Mouse (Mus musculus) small intestine, adult 2 months (tissue): ENCODE measurements around the gene Smtnl2. TPM values are rescaled to one million over a fixed set of nuclear protein-coding genes. Genes with fewer than 3 reads are reported as not detected.

Source experiments
- H3K27ac ChIP-seq: fragments of 200-500 bp; 2 replicates; pipeline ENCODE4 v1.5.1; 2012; ENCODE audit warnings: low read depth, low read length, control low read depth, inconsistent platforms; ENCODE audit not compliant: insufficient read depth
- H3K27me3 ChIP-seq: fragments of 200-500 bp; 2 replicates; pipeline ENCODE4 v1.6.1; 2012; ENCODE audit warnings: mild to moderate bottlenecking, moderate library complexity, low read length, inconsistent platforms; ENCODE audit not compliant: control insufficient read depth, insufficient read depth
- H3K36me3 ChIP-seq: fragments of 200-500 bp; 2 replicates; pipeline ENCODE4 v1.6.1; 2012; ENCODE audit warnings: mild to moderate bottlenecking, low read length, control low read depth, inconsistent platforms; ENCODE audit not compliant: control insufficient read depth, insufficient read depth
- H3K4me1 ChIP-seq: fragments of 200-500 bp; 2 replicates; pipeline ENCODE4 v1.6.1; 2012; ENCODE audit warnings: low read length, inconsistent platforms, mixed read lengths; ENCODE audit not compliant: control insufficient read depth, insufficient read depth, insufficient read length
- H3K4me3 ChIP-seq: fragments of 200-500 bp; 2 replicates; pipeline ENCODE4 v1.5.1; 2012; ENCODE audit warnings: low read depth, mild to moderate bottlenecking, control low read depth, inconsistent platforms, low read length, moderate library complexity
- CTCF ChIP-seq: fragments of 200-500 bp; IDR thresholded peaks from 2 replicates; pipeline ENCODE4 v1.5.1; 2012; ENCODE audit warnings: low read depth, mild to moderate bottlenecking, control low read depth, inconsistent platforms, low read length, moderate library complexity, mixed read lengths; ENCODE audit not compliant: insufficient replicate concordance, insufficient read length; ENCODE audit errors: extremely low read depth
- POLR2A ChIP-seq: fragments of 200-500 bp; IDR thresholded peaks from 2 replicates; pipeline ENCODE4 v1.6.1; 2012; ENCODE audit warnings: low read depth, mild to moderate bottlenecking, control low read depth, inconsistent platforms, low read length, moderate library complexity
- WGBS: fragments of 180-500 bp; shearing (Covaris S2); methylation state at CpG from one replicate; pipeline ENCODE4 v1.1.7; 2018; 5-methylcytosine and 5-hydroxymethylcytosine counted together
- polyA plus RNA-seq: library from polyadenylated mRNA; depleted of rRNA; stranded (reverse); fragments of >200 nt; gene quantifications from 2 replicates; pipeline ENCODE4 v1.2.3, GENCODE M21; 2012

The Smtnl2 gene
- polyA plus RNA-seq, 1 experiment, result 2.9 TPM

DNA sequence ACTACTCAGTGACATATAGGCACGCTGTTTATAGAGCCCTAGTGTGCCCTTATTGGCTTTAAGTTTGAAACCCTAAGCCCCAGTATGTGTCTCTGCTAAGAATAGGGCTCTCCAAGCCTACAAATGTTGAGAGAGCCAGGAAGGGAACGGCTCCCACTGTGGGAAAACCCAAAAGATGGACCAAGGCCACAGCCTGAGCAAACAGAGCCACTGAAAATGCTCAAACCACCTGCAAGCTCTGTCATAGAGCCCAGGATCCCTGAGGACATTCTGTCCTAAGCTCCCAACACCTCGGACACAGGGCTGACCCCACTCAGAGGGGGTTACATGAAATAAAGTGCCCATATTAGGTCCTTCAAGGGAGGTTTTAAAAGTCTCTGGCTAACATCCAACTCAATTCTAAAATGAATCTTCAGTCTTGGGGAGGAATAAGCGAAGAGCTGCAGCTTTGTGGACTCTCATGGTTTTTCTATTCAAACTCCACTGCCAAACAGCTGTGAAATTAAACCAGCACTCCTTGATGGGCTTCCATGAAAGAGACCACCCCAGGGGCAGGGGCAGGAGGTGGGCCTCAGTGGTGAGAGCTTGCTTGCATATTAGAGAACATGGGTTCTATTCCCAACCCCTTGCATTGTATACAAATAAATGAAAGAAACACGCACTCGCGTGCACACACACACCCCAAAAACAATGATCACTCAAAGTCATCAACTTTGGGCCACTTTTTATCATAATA is 21.9 kb downstream of the Smtnl2 start:
- H3K36me3 ChIP-seq, result no peaks in the 10 kb centered on the region
- H3K4me3 ChIP-seq, result no peak overlapping the region
- no peaks in the 10 kb centered on the region for H3K27me3 ChIP-seq
- no peak overlapping the region for H3K27ac ChIP-seq
- no peaks in the 10 kb centered on the region for H3K4me1 ChIP-seq
- TF ChIP-seq POLR2A, result no peak
- TF ChIP-seq CTCF, result no peak
- WGBS, result 89% methylated on average over 7 of the region's 7 CpGs

DNA sequence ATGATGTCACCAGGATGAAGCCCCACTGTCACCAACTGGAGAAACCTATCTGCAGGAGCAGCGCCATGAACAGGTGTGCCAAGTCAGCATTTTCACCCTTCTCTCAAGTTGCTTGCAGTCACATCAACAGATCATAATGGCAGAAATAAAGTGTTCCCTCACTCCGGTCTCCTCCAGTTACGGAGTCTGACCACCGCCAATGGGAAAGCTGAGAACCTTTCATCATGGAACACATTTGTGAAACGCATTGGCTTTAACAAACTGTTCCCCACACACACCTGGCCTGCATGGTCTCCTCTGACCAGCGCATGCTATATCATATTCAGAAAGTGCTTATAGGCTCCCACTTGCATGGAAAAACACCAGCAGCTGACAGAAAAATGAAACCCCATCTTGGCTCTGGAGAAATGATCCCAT is 23.4 kb downstream of the Smtnl2 start:
- no peak for TF ChIP-seq CTCF
- TF ChIP-seq POLR2A, result no peak
- H3K4me1 ChIP-seq, result no peaks in the 10 kb centered on the region
- WGBS, result 94% methylated on average over 6 of the region's 6 CpGs

DNA sequence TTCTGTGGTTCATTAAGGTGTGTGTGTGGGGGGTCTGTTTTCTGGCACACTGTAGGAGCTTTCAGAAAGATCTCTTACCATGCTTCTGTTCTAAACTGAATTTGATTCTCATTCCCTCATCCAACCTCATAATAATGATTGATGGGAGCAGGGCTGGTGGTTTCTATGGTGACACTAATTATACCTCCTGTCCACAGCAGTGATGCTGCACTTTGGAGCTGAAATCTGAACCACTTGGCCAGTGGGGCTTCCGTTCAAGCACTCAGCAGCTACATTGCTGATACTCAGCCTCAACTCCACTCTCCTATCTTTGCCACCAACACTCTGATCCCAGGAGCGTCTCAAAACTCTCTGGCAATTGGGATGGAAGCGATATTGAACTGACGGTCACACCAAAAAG is 32.2 kb downstream of the Smtnl2 start:
- WGBS, result 80% methylated on average over 4 of the region's 4 CpGs
- Histone ChIP-seq H3K4me1 (no peaks in the 10 kb centered on the region), H3K27ac (no peak overlapping the region), H3K36me3 (no peaks in the 10 kb centered on the region), H3K4me3 (no peak overlapping the region), H3K27me3 (no peaks in the 10 kb centered on the region)
- no peak for TF ChIP-seq POLR2A
- TF ChIP-seq CTCF, result no peak

More for the DNA sequence above, 23.4 kb downstream of the Smtnl2 start:
- H3K4me3 ChIP-seq, result no peak overlapping the region
- no peaks in the 10 kb centered on the region for H3K27me3 ChIP-seq
- H3K36me3 ChIP-seq, result no peaks in the 10 kb centered on the region
- no peak overlapping the region for H3K27ac ChIP-seq

GRCm38 (mm10) chr11:72378222-72378621 is 33.3 kb downstream of the Smtnl2 start:
- no peaks in the 10 kb centered on the region for H3K27me3 ChIP-seq
- no peak overlapping the region for H3K4me3 ChIP-seq
- TF ChIP-seq CTCF (no peak), POLR2A (no peak)
- no peaks in the 10 kb centered on the region for H3K36me3 ChIP-seq
- no peak overlapping the region for H3K27ac ChIP-seq
- no peaks in the 10 kb centered on the region for H3K4me1 ChIP-seq
- 67% methylated on average over 7 of the region's 7 CpGs for WGBS

DNA sequence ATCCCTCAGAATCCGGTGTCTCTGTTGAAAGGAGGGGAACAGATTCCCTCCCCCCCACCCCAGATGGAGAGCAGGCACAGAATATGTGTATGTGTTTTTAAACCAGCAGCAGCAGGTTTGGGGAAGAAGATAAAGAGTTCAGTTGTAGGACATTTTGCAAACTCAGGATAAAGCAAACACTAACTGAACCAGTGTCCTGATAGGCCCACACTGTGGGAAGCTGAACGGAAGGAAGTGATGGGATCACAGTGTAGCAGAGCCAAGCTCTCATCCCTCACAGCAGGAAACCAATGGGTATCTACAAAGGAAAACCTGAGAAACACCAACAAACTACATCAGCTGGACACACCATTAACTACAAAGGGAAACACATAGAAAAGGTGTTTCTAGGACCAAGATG is 35.0 kb downstream of the Smtnl2 start:
- H3K4me1 ChIP-seq, result no peaks in the 10 kb centered on the region
- 84% methylated on average over 2 of the region's 2 CpGs for WGBS
- H3K36me3 ChIP-seq, result no peaks in the 10 kb centered on the region
- no peak overlapping the region for H3K27ac ChIP-seq
- H3K27me3 ChIP-seq, result no peaks in the 10 kb centered on the region
- no peak overlapping the region for H3K4me3 ChIP-seq
- TF ChIP-seq POLR2A, result no peak
- no peak for TF ChIP-seq CTCF

GRCm38 (mm10) chr11:72369904-72370672 is 41.4 kb downstream of the Smtnl2 start:
- Histone ChIP-seq H3K4me1 (no peaks in the 10 kb centered on the region), H3K36me3 (no peaks in the 10 kb centered on the region), H3K27ac (no peak overlapping the region; the same call in 1 of the 2 replicates), H3K4me3 (no peak overlapping the region), H3K27me3 (no peaks in the 10 kb centered on the region)
- WGBS, result 23% methylated on average over 12 of the region's 12 CpGs
- TF ChIP-seq CTCF (no peak), POLR2A (no peak)
